Mouse (Mus musculus) Patski (cell line): ENCODE results near the gene Sema5a. TPM values are rescaled to one million over a fixed set of nuclear protein-coding genes. Genes with fewer than 3 reads are reported as not detected.
A peak's percentile ranks its signal among the peaks of the same experiment; 100 is the strongest.

Experiments
- ATAC-seq: fragments of 100-300 bp; one replicate; pipeline ENCODE4 v1.8.0; 2021
- CTCF ChIA-PET: fragments of 350-600 bp; sonication (Branson Sonifier 250); formaldehyde crosslinking; loops from one replicate; lab custom pipeline; 2022; ENCODE audit warnings: inconsistent platforms; lab: Charles Lee
- POLR2A ChIA-PET: fragments of 350-600 bp; sonication (Branson Sonifier 250); formaldehyde crosslinking; loops from one replicate; lab custom pipeline; 2022; ENCODE audit warnings: antibody characterized with exemption, inconsistent platforms; lab: Charles Lee
- DNase-seq: peaks from one replicate; pipeline ENCODE4 v3.0.0-alpha.2; 2011; ENCODE audit warnings: low read depth, low spot score
- H3K27me3 ChIP-seq: fragments of 371-371 bp; one replicate; pipeline ENCODE4 v1.5.1; 2021
- CTCF ChIP-seq: fragments of 100-300 bp; IDR thresholded peaks from one replicate; pipeline ENCODE4 v1.5.1; 2021
- in situ Hi-C: fragments of 300-500 bp; cut with MboI; formaldehyde crosslinking; loops from 3 replicates; pipeline ENCODE4 v1.11.1; 2018; ENCODE audit warnings: low pct_unique_long_range_greater_than_20kb, mixed read lengths
- polyA plus RNA-seq: library from polyadenylated mRNA; unstranded; gene quantifications from one replicate; pipeline ENCODE4 v1.2.3, GENCODE M21; 2021

Sema5a gene
- polyA plus RNA-seq, 1 experiment from 2014 or later, result 69.9 TPM

DNA sequence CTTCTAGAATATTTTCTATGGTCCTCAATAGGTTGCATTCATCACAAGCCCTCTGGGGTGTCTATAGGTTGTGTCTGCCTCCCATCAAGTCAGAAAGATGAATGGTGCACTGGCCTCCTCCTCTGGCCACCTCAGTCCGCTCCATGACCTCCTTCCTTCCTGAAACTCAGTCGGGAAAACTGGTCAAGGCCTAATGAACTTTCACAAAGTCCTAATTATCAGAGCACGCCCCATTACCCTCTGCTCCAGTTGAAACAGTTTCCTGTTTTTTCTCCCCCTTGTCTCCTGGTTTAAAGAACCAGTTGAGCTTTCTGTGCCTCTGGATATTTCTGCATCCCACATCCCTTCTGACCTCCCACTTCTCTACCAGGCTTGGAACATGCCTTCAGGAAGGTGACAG is 300.8 kb downstream of the Sema5a start:
- CTCF ChIA-PET, result interaction anchor here (1.5 kb wide), 1 partner anchor 9 kb away, joined by 3 read pairs; no protein-coding TSS in a partner anchor
- no peak for TF ChIP-seq CTCF
- in situ Hi-C loops, result no loop called here
- ATAC-seq (no peak), DNase-seq (no peak)
- POLR2A ChIA-PET, result no interaction called here
- no peaks in the 10 kb centered on the region for H3K27me3 ChIP-seq

DNA sequence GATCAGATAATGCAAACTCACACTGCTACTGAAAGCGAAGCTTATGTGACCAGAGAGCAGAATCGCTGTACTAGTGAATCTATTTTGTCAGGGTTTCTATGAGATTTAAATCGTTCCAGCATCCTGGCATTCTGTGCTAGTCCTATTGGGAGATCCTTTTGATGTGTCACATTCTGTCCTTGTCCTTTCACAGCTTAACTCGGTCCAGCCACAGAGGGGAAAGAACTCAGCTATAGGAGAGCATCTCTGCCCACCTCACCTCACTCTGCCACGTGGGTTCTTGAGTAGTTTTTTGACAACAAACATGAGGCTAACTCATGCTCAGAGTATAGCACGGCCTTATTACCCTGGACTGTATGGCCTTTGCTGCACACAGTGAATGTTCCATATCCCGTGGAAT is 302.1 kb downstream of the Sema5a start:
- no peak for DNase-seq
- POLR2A ChIA-PET, result no interaction called here
- in situ Hi-C loops, result no loop called here

DNA sequence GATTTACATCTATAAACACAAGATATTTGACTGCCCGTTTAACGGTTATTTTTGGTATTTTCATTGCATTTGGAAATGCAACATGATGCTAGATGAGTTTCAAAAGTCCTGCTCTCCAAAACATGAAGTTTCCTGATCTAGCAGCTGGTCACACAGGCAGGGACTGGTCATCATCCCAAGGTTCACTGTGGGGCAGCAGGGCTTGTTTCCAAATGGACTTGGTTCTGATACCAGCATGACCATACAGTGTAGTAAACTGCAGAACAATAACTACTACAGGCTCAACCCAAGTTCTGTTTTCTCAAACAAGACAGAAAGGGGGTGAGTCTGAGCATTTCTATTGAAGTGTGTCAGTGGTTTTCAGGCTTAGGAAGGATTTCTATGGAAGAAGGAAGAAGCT is 314.3 kb downstream of the Sema5a start:
- ChIA-PET POLR2A (no interaction called here), CTCF (interaction anchor here (0.7 to 1.2 kb wide), 3 partner anchors 10 to 39 kb away, joined by 3 to 4 read pairs (median 4); no protein-coding TSS in a partner anchor)
- H3K27me3 ChIP-seq, result no peaks in the 10 kb centered on the region
- in situ Hi-C loops, result no loop called here
- no peak for TF ChIP-seq CTCF
- DNase-seq (no peak), ATAC-seq (no peak)

More for the DNA sequence above, 302.1 kb downstream of the Sema5a start:
- ATAC-seq, result no peak
- CTCF ChIA-PET, result no interaction called here
- no peak for TF ChIP-seq CTCF
- no peaks in the 10 kb centered on the region for H3K27me3 ChIP-seq

DNA sequence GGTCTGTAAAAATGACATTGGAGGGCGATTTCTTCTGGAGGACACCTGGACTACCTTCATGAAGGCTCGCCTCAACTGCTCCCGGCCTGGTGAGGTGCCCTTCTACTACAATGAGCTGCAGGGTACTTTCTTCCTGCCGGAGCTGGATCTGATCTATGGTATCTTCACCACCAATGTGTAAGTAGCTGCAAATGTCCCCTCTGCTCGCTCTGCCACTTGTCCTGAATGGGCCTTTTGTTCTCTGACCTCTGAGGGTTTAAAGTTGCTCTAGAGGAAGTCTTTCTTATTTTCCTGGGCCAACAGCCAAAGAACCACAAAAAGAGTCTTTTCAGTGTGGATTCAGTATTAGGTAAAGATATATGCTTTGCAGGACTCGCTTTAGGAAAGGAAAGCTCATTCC is 318.0 kb downstream of the Sema5a start:
- H3K27me3 ChIP-seq, result no peaks in the 10 kb centered on the region
- no peak for ATAC-seq
- POLR2A ChIA-PET, result no interaction called here
- no peak for TF ChIP-seq CTCF
- DNase-seq, result no peak
- CTCF ChIA-PET, result interaction anchor here (1.2 kb wide), 1 partner anchor 316 kb away, joined by 3 read pairs; no protein-coding TSS in a partner anchor
- in situ Hi-C loops, result no loop called here

DNA sequence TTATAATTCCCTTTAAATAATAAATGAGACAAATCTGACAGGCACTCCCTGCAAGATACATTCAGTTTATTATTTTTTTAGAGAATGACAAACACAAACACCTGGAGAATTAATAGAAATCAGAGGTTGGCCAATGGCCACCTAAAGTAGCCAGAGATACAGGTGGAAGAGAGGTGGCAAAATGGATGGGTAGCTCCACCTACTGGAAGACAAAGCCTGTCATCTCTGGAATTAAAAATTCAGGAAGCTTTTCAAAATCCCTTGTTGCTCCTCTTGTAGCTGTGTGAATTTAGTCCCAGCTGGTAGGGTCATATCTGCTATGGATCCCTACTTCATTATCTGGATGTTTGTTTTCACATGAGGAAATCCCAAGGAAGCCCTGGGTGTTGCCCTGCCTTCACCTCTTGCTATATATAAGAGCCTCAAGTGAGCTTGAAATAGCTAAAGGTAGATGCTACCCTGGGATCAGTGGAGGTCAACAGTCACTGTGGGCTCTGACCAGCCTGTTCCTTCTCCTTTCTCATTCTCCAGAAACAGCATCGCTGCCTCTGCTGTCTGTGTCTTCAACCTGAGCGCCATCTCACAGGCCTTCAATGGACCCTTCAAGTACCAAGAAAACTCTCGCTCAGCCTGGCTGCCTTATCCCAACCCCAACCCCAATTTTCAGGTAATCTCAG is 323.7 kb downstream of the Sema5a start:
- POLR2A ChIA-PET, result no interaction called here
- no peak for ATAC-seq
- DNase-seq, result no peak
- no peaks in the 10 kb centered on the region for H3K27me3 ChIP-seq
- CTCF ChIA-PET, result interaction anchor here (0.8 to 1.9 kb wide), 6 partner anchors 9 to 557 kb away, joined by 3 to 8 read pairs (median 3); no protein-coding TSS in a partner anchor
- peak; percentile 76 for TF ChIP-seq CTCF
- in situ Hi-C loops, result loop anchor here (5.0 kb wide), 2 partner anchors 321 to 556 kb away; no protein-coding TSS in a partner anchor

DNA sequence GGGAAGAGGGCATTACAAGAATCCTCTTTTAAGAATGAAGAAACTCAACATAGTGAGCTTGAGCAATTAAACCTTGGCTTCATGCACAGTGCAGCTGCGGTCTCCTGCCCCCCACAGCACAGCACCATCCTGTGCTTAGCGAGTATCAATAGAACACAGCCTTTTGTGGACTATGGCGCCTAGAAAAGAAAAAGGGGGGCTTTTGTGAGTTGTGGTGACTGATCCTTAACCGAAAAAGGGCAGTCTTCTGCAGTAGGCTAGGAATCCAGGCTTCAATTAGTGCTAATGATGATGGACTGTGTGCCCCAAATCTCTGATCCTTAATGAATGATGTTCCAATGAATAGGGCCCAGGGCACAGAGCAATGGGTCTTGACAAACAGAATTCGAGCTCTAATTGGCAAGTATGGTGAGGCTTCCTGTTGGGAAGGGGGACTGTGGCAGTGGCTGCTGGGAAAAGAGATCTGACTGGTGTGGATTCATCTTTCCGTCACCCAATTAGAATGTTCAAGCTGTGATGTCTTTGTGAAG is 324.3 kb downstream of the Sema5a start:
- no peak for TF ChIP-seq CTCF
- ChIA-PET CTCF (interaction anchor here (0.8 to 1.9 kb wide), 6 partner anchors 9 to 557 kb away, joined by 3 to 8 read pairs (median 3); no protein-coding TSS in a partner anchor), POLR2A (no interaction called here)
- ATAC-seq (no peak), DNase-seq (no peak)
- in situ Hi-C loops, result loop anchor here (5.0 kb wide), 2 partner anchors 322 to 557 kb away; no protein-coding TSS in a partner anchor
- H3K27me3 ChIP-seq, result no peaks in the 10 kb centered on the region

DNA sequence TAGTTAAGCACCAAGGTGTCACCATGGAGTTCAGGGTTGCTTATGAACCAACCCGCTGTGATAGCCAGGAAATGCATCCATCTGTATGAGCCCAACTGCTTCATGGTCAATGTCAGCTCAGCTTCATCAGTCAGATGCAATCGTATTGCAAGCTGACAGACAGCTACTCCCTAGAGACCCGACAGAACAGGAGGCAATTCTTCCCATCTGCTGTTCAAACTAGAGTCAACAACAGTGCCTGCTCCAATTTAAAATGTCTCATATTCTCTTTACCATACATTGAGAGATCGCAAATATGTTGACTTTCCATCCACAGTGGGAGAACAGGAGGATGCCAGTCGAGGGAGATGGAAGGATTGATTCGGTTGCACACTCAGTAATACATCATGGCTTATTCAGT is 329.7 kb downstream of the Sema5a start:
- POLR2A ChIA-PET, result no interaction called here
- CTCF ChIA-PET, result no interaction called here
- H3K27me3 ChIP-seq, result no peaks in the 10 kb centered on the region
- no peak for ATAC-seq
- in situ Hi-C loops, result no loop called here
- DNase-seq, result no peak
- TF ChIP-seq CTCF, result no peak

DNA sequence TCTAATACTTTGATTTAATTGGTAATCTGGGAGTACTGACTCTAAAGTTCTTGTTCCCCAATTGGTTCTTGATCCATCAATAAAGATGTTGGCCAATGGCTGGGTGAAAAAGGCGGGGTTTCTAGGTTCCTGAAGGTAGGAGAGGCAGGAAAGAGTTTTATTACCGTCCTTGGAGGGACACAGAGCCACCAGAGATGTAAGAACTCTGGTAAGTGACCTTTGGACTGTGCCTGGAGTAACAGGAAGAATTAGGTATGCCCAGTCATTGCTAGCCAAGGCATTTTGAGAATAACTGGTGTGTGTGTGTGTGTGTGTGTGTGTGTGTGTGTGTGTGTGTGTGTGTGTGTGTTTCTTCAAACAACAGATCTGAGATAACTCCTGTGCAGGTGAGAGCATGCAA is 330.6 kb downstream of the Sema5a start:
- POLR2A ChIA-PET, result no interaction called here
- in situ Hi-C loops, result no loop called here
- no peak for DNase-seq
- CTCF ChIA-PET, result interaction anchor here (0.9 to 1.2 kb wide), 2 partner anchors 63 to 164 kb away, joined by 3 to 4 read pairs; no protein-coding TSS in a partner anchor
- TF ChIP-seq CTCF, result no peak
- ATAC-seq, result no peak
- H3K27me3 ChIP-seq, result no peaks in the 10 kb centered on the region

DNA sequence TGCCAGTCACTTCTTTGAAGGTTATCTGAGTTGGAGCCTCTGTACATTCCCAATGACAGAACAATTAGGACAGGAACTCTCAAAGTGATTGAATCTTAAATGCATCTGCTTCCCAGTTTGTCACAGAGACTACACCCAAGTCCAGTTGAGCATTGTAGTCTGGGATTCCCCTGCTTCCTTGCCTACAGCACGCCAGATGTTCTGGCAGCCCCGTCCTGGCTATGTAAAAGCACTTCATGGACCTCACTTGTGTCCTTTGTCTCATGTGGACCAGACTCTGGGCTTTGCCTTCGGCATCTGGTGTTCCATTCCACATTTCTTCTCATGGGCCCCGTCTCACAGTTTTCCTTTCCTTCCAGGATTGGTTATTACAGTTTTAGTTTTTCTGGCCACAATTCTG is 334.7 kb downstream of the Sema5a start:
- no peak for TF ChIP-seq CTCF
- DNase-seq, result no peak
- POLR2A ChIA-PET, result interaction anchor here (0.5 kb wide), 1 partner anchor 1559 kb away, joined by 3 read pairs; no protein-coding TSS in a partner anchor
- no peak for ATAC-seq
- no peaks in the 10 kb centered on the region for H3K27me3 ChIP-seq
- in situ Hi-C loops, result no loop called here
- CTCF ChIA-PET, result no interaction called here

DNA sequence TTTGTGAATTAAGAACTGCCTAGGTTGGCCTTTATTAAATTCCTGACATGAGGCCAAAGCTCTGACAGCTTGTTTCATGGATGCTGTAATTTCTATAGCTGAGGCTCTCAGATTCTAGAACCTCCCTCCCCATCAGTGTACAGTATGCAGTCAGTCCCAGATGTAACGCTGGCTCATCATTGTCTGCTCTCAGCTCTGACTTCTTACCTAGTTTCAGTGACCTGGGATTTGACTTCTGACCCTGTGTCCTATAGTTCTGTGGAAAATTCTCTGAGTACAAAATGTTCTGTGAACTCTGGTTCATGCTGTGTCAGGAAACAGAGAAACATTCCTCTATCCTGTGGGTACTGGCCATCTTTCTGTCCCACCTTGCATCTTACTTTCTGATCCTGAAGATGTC is 346.0 kb downstream of the Sema5a start:
- POLR2A ChIA-PET, result interaction anchor here (0.6 kb wide), 1 partner anchor 30 kb away, joined by 3 read pairs; no protein-coding TSS in a partner anchor
- TF ChIP-seq CTCF, result no peak
- CTCF ChIA-PET, result no interaction called here
- in situ Hi-C loops, result no loop called here
- ATAC-seq, result no peak
- no peak for DNase-seq
- no peaks in the 10 kb centered on the region for H3K27me3 ChIP-seq

DNA sequence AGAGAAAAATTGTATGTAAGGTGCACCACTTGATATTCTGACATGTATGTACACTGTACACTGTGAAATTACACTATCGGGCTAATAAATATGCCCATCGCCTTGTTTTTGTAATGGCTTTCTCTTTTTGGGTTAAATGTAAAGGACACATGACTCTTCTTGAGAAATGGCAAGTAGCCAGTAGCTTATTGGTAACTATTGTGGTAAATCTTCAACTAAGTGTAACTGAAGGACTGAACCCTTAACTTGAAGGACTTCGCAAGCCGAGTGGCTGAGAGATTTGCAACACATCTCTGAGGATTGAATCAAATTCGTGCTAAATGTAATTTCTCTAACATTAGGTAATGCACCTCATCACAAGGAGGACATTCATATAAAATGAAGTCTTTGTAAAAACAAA is 349.1 kb downstream of the Sema5a start:
- ChIA-PET CTCF (no interaction called here), POLR2A (interaction anchor here (0.6 kb wide), 1 partner anchor 13 kb away, joined by 3 read pairs; no protein-coding TSS in a partner anchor)

More for the DNA sequence above, 349.1 kb downstream of the Sema5a start:
- ATAC-seq (no peak), DNase-seq (no peak)
- TF ChIP-seq CTCF, result no peak
- in situ Hi-C loops, result no loop called here
- no peaks in the 10 kb centered on the region for H3K27me3 ChIP-seq
